Mouse (Mus musculus) retina, embryonic 14.5 days (tissue): ENCODE results near the gene Pknox2.

ENCODE experiments used
- DNase-seq: peaks from one replicate; pipeline ENCODE4 v3.0.0-alpha.2; 2015; ENCODE audit warnings: low spot score

Gene Pknox2

DNA sequence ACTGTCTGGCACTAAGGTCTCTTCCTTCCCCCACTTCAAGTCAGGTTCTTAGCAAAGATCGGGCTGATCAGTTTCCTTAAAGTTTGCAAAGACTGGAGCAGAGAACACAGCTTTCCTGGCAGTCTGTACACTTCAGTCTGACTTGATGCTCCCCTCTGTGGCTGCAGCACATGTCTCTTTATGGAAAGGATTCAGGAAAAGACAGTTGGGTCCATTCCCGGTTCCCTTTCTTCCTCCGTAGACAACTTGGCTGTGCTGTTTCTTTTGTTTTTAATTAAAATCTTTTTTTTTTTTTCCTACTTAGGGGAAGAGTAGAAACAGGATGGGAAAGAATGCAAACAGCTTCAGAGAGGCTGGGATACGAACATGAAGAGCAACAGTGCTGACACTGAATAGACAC lies 205.1 kb downstream of the Pknox2 start:
- no peak for DNase-seq

DNA sequence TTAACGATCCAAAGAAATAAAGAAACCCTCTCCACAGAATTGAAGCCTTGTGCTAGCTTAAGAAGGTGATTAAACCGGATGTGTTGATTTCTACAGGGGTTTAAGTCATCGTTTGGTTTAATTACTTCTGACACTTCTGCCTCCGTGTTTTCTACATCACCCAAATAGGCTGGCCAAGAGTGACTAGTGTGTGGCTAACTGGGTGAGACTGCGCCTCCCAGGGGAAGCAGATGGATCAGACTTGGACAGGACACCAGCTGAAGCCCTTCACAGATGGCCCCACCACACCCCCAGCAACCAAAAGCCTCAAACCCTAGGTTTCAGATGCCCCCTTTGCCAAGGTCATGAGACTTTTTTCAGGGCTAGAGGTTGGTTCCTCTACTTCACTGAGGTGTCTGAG lies 205.6 kb downstream of the Pknox2 start:
- DNase-seq: peak; percentile 43

- DNase-seq: peak; percentile 65
These were observed 208.6 kb downstream of the Pknox2 start for GRCm38 (mm10) chr9:36938601-36939078.

GRCm38 (mm10) chr9:36933813-36934493 lies 213.3 kb downstream of the Pknox2 start:
- peak; percentile 86 for DNase-seq

GRCm38 (mm10) chr9:36932950-36933812 lies 214.0 kb downstream of the Pknox2 start:
- DNase-seq: no peak

- DNase-seq: no peak
These were observed 215.6 kb downstream of the Pknox2 start for GRCm38 (mm10) chr9:36931657-36932056.

DNA sequence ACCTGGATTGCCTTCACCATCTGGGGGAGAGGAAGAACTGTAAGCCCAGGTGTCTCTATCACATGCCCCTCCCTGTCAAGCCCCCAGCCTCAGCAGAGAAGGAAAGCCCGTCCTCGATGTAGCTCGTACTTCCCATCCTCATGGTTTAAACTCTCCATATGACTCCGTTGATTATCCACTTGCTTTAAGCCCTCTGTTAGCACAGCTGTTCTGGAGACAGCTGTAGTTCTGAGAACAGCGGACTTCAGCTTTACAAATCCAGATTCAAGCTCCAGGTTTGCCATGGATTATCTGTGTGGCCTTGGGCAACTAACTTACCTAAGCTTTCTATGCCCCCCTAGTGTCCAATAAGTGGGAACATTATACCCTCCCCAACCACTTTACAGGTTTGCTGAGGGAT lies 223.5 kb downstream of the Pknox2 start:
- no peak for DNase-seq

DNA sequence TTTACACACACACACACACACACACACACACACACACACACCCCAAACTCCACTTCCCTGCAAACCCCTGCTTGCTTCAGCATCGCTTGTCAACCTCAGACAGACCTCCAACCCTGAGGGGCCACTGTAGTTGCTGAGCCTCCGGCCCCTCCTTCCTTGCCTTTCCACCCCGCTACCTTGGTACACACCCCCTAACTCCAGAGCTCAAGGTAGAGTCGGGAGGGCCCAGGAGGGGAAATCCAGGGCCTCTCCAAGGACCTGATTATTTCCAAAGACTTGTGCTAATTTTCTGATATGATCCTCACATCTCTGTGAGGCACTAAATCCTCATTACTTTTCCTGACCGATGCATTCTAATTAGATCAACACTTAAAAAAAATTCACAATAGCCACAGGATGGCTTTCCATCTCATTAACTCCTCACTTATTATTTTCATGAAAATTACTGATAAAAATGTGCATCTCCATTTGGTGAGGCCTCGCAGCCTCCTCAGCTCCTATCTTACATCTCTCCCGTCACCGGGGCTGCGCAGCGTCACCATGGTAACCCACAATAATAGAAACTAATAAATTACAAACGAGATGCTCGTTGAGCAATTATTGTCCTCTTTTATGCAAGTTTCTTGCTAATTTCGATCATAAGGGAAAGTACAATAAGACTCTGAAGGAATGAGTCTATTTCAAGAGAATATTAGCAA lies 225.3 kb downstream of the Pknox2 start:
- DNase-seq: peak; percentile 45

DNA sequence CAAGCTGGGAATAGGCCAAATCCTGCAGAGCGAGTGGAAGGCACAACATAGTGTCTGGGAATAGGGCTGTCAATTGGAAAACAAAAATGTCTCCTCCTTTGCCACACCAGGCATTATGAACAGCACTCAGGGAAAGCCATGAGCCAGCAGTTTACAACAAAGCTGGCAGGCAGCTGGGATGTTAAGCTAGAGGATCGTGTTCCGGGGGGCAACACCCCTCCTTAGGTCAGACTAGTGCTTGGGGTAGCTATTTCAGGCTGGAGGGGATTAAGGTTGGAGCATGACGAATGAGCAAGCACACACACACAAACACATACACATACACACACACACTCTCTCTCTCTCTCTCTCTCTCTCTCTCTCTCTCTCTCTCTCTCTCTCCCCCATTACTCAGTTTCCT lies 227.7 kb downstream of the Pknox2 start:
- no peak for DNase-seq

- DNase-seq: no peak
These were observed 228.6 kb downstream of the Pknox2 start for GRCm38 (mm10) chr9:36918582-36918981.

DNA sequence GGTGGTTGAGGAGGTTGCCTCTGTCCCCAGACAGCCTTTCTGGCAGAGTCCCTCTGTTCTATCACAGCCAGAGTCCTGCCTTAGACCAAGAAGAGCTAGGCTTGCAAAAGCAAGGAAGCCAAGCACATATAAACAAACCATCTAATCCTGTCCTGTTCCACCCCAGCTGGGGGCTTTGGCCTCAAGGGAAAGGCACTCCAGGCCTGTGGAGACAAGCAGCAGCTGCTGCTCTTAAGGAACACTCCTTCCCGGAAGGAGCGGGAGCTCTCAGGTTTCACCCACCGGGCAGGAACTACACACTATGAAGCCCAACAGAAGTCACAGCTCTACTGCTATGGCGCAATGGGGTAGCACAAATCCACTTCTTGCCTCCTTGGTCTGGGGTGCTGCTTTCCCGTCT lies 230.3 kb downstream of the Pknox2 start:
- no peak for DNase-seq

DNA sequence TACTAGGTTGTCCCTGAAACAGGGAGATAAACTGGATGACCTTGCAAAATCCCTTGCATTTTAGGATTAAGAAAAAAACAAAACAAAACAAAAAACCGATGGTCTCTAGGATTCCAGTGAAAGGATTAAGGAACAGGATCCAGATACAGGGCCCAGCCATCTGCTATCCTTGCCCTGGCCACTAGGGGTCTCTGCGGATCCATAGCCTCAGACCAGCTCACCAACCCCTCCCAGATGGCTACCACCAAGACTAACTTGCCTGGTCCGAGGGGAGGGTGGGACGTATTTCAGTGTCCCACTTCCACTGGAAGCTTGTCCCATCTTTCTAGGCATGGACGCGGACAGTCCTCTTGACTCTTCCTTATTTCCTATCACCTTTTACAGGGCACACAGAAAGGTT lies 230.8 kb downstream of the Pknox2 start:
- peak; percentile 93 for DNase-seq

- DNase-seq: no peak
These were observed 241.8 kb downstream of the Pknox2 start for GRCm38 (mm10) chr9:36905452-36905851.

GRCm38 (mm10) chr9:36900464-36900863 lies 246.7 kb downstream of the Pknox2 start:
- DNase-seq: no peak

DNA sequence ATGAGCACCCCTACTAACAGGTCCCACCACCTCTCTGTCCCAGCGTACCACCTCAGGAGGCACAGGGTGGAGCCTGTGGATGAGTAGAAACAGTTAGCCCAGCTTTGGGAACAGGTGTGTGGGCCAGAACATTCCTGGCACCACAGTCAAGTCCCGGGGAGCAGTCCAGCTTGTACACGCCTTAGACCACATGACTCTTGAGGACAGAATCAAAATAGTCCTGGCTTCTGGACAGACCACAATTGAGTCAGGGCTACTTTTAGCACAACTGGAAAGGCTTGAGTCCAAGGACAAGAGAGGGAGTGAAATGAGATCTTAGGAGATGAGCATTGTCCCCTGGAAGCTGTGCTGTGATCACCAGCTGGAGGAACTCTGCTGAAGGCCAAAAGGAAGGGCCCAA lies 248.6 kb downstream of the Pknox2 start:
- no peak for DNase-seq

GRCm38 (mm10) chr9:36895009-36895693 lies 252.1 kb downstream of the Pknox2 start:
- peak; percentile 80 for DNase-seq

GRCm38 (mm10) chr9:36894242-36894641 lies 253.0 kb downstream of the Pknox2 start:
- DNase-seq: no peak

- no peak for DNase-seq
These were observed 253.7 kb downstream of the Pknox2 start for GRCm38 (mm10) chr9:36893413-36893990.

DNA sequence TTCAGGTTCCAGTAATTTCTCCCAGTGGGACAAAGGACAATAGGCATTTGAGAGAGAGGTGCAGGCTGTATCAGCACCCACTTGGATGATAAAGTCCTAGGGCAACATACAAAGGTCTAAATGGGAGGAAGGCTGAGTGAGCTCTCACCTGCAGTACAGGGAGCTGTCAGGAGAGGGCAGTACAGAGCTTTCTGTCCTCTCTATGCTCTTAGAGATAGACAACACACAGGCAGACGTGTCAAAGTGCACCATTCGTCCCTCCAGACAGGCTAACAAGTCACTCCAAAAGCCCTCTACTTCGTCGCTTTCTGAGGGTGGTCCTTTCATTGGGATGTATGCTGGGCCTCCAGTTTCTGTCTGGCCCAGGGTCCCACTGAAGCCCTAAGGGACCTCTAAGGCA lies 256.7 kb downstream of the Pknox2 start:
- peak; percentile 87 for DNase-seq

GRCm38 (mm10) chr9:36885237-36885636 lies 262.0 kb downstream of the Pknox2 start:
- DNase-seq: peak; percentile 63

- no peak for DNase-seq
These were observed 263.6 kb downstream of the Pknox2 start for GRCm38 (mm10) chr9:36883569-36883968.
